Mouse (Mus musculus) limb, embryonic 13.5 days (tissue): ENCODE results near the gene Rae1. TPM values are rescaled to one million over a fixed set of nuclear protein-coding genes. Genes with fewer than 3 reads are reported as not detected.
A peak's percentile ranks its signal among the peaks of the same experiment; 100 is the strongest.

ENCODE experiments used
- ATAC-seq: fragments of 200-750 bp; cut with Nextera tagmentation; 2 replicates; pipeline ENCODE4 v1.8.0; 2017; ENCODE audit warnings: low read depth, moderate number of reproducible peaks, moderate TSS enrichment; ENCODE audit not compliant: low FRiP score
- H3K27ac ChIP-seq: fragments of 300-500 bp; sonication (generic); 2 replicates; pipeline ENCODE4 v1.5.1; 2015; ENCODE audit warnings: inconsistent platforms, mild to moderate bottlenecking, moderate library complexity
- H3K27me3 ChIP-seq: fragments of 300-500 bp; sonication (generic); 2 replicates; pipeline ENCODE4 v1.6.1; 2015; ENCODE audit warnings: mild to moderate bottlenecking, inconsistent platforms
- H3K36me3 ChIP-seq: fragments of 300-500 bp; sonication (generic); 2 replicates; pipeline ENCODE4 v1.6.1; 2015; ENCODE audit warnings: inconsistent platforms, mild to moderate bottlenecking, moderate library complexity
- H3K4me1 ChIP-seq: fragments of 300-500 bp; sonication (generic); 2 replicates; pipeline ENCODE4 v1.6.1; 2015; ENCODE audit warnings: inconsistent platforms
- H3K4me2 ChIP-seq: fragments of 300-500 bp; sonication (generic); replicated peaks from 2 replicates; pipeline ENCODE4 v1.6.1; 2015; ENCODE audit warnings: inconsistent platforms, mild to moderate bottlenecking, moderate library complexity
- H3K4me3 ChIP-seq: fragments of 300-500 bp; sonication (generic); 2 replicates; pipeline ENCODE4 v1.5.1; 2015; ENCODE audit warnings: moderate library complexity, mild to moderate bottlenecking, inconsistent platforms
- H3K9ac ChIP-seq: fragments of 300-500 bp; sonication (generic); 2 replicates; pipeline ENCODE4 v1.6.1; 2015; ENCODE audit warnings: mild to moderate bottlenecking, inconsistent platforms
- H3K9me3 ChIP-seq: fragments of 300-500 bp; sonication (generic); 2 replicates; pipeline ENCODE4 v1.6.1; 2016; ENCODE audit warnings: inconsistent platforms
- WGBS: fragments of 180-500 bp; shearing (Covaris S2); methylation state at CpG from one replicate; pipeline ENCODE4 v1.1.7; 2015; 5-methylcytosine and 5-hydroxymethylcytosine counted together
- polyA plus RNA-seq: library from polyadenylated mRNA; unstranded; fragments of >200 nt; fragmentation: Nextera tagmentation; extraction: Ambion mirVana; gene quantifications from 2 replicates; pipeline ENCODE4 v1.2.1, GENCODE M21; 2015

Gene Rae1
- polyA plus RNA-seq, 1 experiment from 2014 or later: 148 TPM

GRCm38 (mm10) chr2:172973806-172974565 is 25.9 kb upstream of the Rae1 start:
- Histone ChIP-seq H3K9ac (no peak overlapping the region), H3K4me2 (no peak overlapping the region), H3K4me3 (no peak overlapping the region), H3K4me1 (peaks cover 21% of the 10 kb centered on the region), H3K27me3 (no peaks in the 10 kb centered on the region), H3K9me3 (no peaks in the 10 kb centered on the region), H3K36me3 (no peaks in the 10 kb centered on the region), H3K27ac (no peak overlapping the region)
- whole genome bisulfite sequencing: 25% methylated on average over 7 of the region's 7 CpGs
- ATAC-seq: no peak

- 45% methylated on average over 7 of the region's 7 CpGs for WGBS
- no peak overlapping the region for H3K27ac ChIP-seq
- H3K4me2 ChIP-seq: no peak overlapping the region
- no peaks in the 10 kb centered on the region for H3K9me3 ChIP-seq
- peaks cover 21% of the 10 kb centered on the region for H3K4me1 ChIP-seq
- no peak overlapping the region for H3K4me3 ChIP-seq
- no peak overlapping the region for H3K9ac ChIP-seq
- no peaks in the 10 kb centered on the region for H3K36me3 ChIP-seq
- ATAC-seq: no peak
- H3K27me3 ChIP-seq: no peaks in the 10 kb centered on the region
These were observed 25.2 kb upstream of the Rae1 start for GRCm38 (mm10) chr2:172974701-172975100.

- Histone ChIP-seq H3K9ac (no peak overlapping the region), H3K4me1 (peaks cover 21% of the 10 kb centered on the region), H3K9me3 (no peaks in the 10 kb centered on the region), H3K36me3 (no peaks in the 10 kb centered on the region), H3K27ac (no peak overlapping the region), H3K4me2 (no peak overlapping the region), H3K27me3 (no peaks in the 10 kb centered on the region), H3K4me3 (no peak overlapping the region)
- ATAC-seq: no peak
- 85% methylated on average over 6 of the region's 6 CpGs for WGBS
These were observed 24.8 kb upstream of the Rae1 start for GRCm38 (mm10) chr2:172975159-172975558.

GRCm38 (mm10) chr2:172976661-172977238 is 23.2 kb upstream of the Rae1 start:
- 31% methylated on average over 7 of the region's 7 CpGs for WGBS
- no peaks in the 10 kb centered on the region for H3K27me3 ChIP-seq
- no peak for ATAC-seq
- H3K4me2 ChIP-seq: peak overlapping the region; percentile 56
- 0 out of 2 replicates have a peak overlapping the region, but pooled peaks have one; percentile 15 for H3K4me3 ChIP-seq
- no peaks in the 10 kb centered on the region for H3K36me3 ChIP-seq
- H3K27ac ChIP-seq: peak overlapping the region; percentile 63; the same call in 1 of the 2 replicates
- H3K9me3 ChIP-seq: no peaks in the 10 kb centered on the region
- H3K9ac ChIP-seq: no peak overlapping the region
- H3K4me1 ChIP-seq: peaks cover 21% of the 10 kb centered on the region

GRCm38 (mm10) chr2:172977409-172978130 is 22.3 kb upstream of the Rae1 start, which contains the start of gene Spo11:
Gene Spo11 (plus strand): TSS chr2:172977700.
- peak within 1 kb of the TSS; percentile 15; the same call in 1 of the 2 replicates for H3K4me3 ChIP-seq
- H3K36me3 ChIP-seq: no peaks in the 10 kb centered on the region
- H3K4me1 ChIP-seq: peaks cover 21% of the 10 kb centered on the region
- WGBS: 12% methylated on average over 14 of the region's 14 CpGs
- H3K4me2 ChIP-seq: peak within 1 kb of the TSS; percentile 56
- H3K27ac ChIP-seq: peak within 1 kb of the TSS; percentile 63; the same call in 1 of the 2 replicates
- H3K9ac ChIP-seq: peak within 1 kb of the TSS; percentile 50; the same call in 1 of the 2 replicates
- H3K9me3 ChIP-seq: no peaks in the 10 kb centered on the region
- no peaks in the 10 kb centered on the region for H3K27me3 ChIP-seq
- 0 out of 2 replicates have a peak, but pooled peaks have one; percentile 34 for ATAC-seq

- ATAC-seq: no peak
- no peak overlapping the region for H3K4me3 ChIP-seq
- no peaks in the 10 kb centered on the region for H3K36me3 ChIP-seq
- H3K27ac ChIP-seq: no peak overlapping the region
- H3K4me1 ChIP-seq: peaks cover 21% of the 10 kb centered on the region
- H3K27me3 ChIP-seq: no peaks in the 10 kb centered on the region
- 49% methylated on average over 4 of the region's 4 CpGs for WGBS
- H3K9ac ChIP-seq: no peak overlapping the region
- H3K9me3 ChIP-seq: no peaks in the 10 kb centered on the region
- H3K4me2 ChIP-seq: peak overlapping the region; percentile 56
These were observed 21.7 kb upstream of the Rae1 start for GRCm38 (mm10) chr2:172978131-172978633.

GRCm38 (mm10) chr2:172979666-172980345 is 20.1 kb upstream of the Rae1 start:
- 95% methylated on average over 40 of the region's 43 CpGs for WGBS
- Histone ChIP-seq H3K27me3 (no peaks in the 10 kb centered on the region), H3K36me3 (no peaks in the 10 kb centered on the region), H3K9me3 (no peaks in the 10 kb centered on the region), H3K4me2 (no peak overlapping the region), H3K4me1 (peaks cover 21% of the 10 kb centered on the region), H3K4me3 (no peak overlapping the region), H3K27ac (no peak overlapping the region), H3K9ac (no peak overlapping the region)
- no peak for ATAC-seq

GRCm38 (mm10) chr2:172982776-172983561 is 16.9 kb upstream of the Rae1 start:
- no peak overlapping the region for H3K27ac ChIP-seq
- no peak overlapping the region for H3K9ac ChIP-seq
- H3K4me3 ChIP-seq: no peak overlapping the region
- ATAC-seq: no peak
- H3K4me2 ChIP-seq: no peak overlapping the region
- H3K36me3 ChIP-seq: no peaks in the 10 kb centered on the region
- no peaks in the 10 kb centered on the region for H3K27me3 ChIP-seq
- peaks cover 10% of the 10 kb centered on the region for H3K4me1 ChIP-seq
- WGBS: 72% methylated on average over 9 of the region's 9 CpGs
- no peaks in the 10 kb centered on the region for H3K9me3 ChIP-seq

GRCm38 (mm10) chr2:172990161-172990560 is 9.8 kb upstream of the Rae1 start:
- H3K27ac ChIP-seq: no peak overlapping the region
- no peak overlapping the region for H3K4me2 ChIP-seq
- no peak overlapping the region for H3K9ac ChIP-seq
- H3K9me3 ChIP-seq: no peaks in the 10 kb centered on the region
- H3K36me3 ChIP-seq: no peaks in the 10 kb centered on the region
- WGBS: 80% methylated on average over 6 of the region's 6 CpGs
- ATAC-seq: no peak
- peaks cover 8% of the 10 kb centered on the region; the same call in 1 of the 2 replicates for H3K4me1 ChIP-seq
- no peak overlapping the region for H3K4me3 ChIP-seq
- H3K27me3 ChIP-seq: no peaks in the 10 kb centered on the region

- Histone ChIP-seq H3K4me2 (no peak overlapping the region), H3K27me3 (peaks cover 7% of the 10 kb centered on the region; the same call in 1 of the 2 replicates), H3K9ac (no peak overlapping the region), H3K36me3 (no peaks in the 10 kb centered on the region), H3K9me3 (no peaks in the 10 kb centered on the region), H3K4me1 (peaks cover 12% of the 10 kb centered on the region), H3K27ac (no peak overlapping the region), H3K4me3 (no peak overlapping the region)
- WGBS: 12% methylated on average over 4 of the region's 4 CpGs
- ATAC-seq: no peak
These were observed 3.7 kb upstream of the Rae1 start for GRCm38 (mm10) chr2:172996207-172996606.

- H3K4me2 ChIP-seq: no peak overlapping the region
- ATAC-seq: no peak
- peaks cover 22% of the 10 kb centered on the region for H3K4me1 ChIP-seq
- 58% methylated on average over 11 of the region's 11 CpGs for WGBS
- H3K4me3 ChIP-seq: no peak overlapping the region
- peaks cover 13% of the 10 kb centered on the region for H3K36me3 ChIP-seq
- no peak overlapping the region for H3K9ac ChIP-seq
- H3K27me3 ChIP-seq: peaks cover 7% of the 10 kb centered on the region; the same call in 1 of the 2 replicates
- H3K27ac ChIP-seq: no peak overlapping the region
- no peaks in the 10 kb centered on the region for H3K9me3 ChIP-seq
These were observed 2.2 kb upstream of the Rae1 start for GRCm38 (mm10) chr2:172997748-172998147.
